Mouse (Mus musculus) brain, embryonic 14.5 days (tissue): Measurements from ENCODE around the gene Rasl12. TPM values are rescaled to one million over a fixed set of nuclear protein-coding genes. Genes with fewer than 3 reads are reported as not detected.

ENCODE experiments used
- DNase-seq: peaks from one replicate; pipeline ENCODE4 v3.0.0-alpha.2; 2011; ENCODE audit warnings: low read depth
- CTCF ChIP-seq: fragments of 200-500 bp; IDR thresholded peaks from 2 replicates; pipeline ENCODE4 v1.5.1; 2012; ENCODE audit warnings: inconsistent platforms, mild to moderate bottlenecking, moderate library complexity, borderline replicate concordance; ENCODE audit not compliant: insufficient read depth, insufficient read length; ENCODE audit errors: extremely low read depth
- POLR2A ChIP-seq: fragments of 200-500 bp; IDR thresholded peaks from 2 replicates; pipeline ENCODE4 v1.6.1; 2012; ENCODE audit warnings: mild to moderate bottlenecking, inconsistent platforms, borderline replicate concordance; ENCODE audit not compliant: poor library complexity, insufficient read depth, insufficient read length, severe bottlenecking; ENCODE audit errors: extremely low read depth
- polyA plus RNA-seq: library from polyadenylated mRNA; depleted of rRNA; stranded (reverse); fragments of >200 nt; gene quantifications from 2 replicates; pipeline ENCODE4 v1.2.3, GENCODE M21; 2012

Gene Rasl12
- polyA plus RNA-seq, 1 experiment = 8.0 TPM

GRCm38 (mm10) chr9:65399934-65400333 is 1.6 kb downstream of the Rasl12 start:
- no peak for DNase-seq
- no peak for TF ChIP-seq CTCF
- no peak for TF ChIP-seq POLR2A

GRCm38 (mm10) chr9:65404331-65405183 is 6.3 kb downstream of the Rasl12 start:
- peak; percentile 79 for DNase-seq
- TF ChIP-seq POLR2A = no peak
- no peak for TF ChIP-seq CTCF

DNA sequence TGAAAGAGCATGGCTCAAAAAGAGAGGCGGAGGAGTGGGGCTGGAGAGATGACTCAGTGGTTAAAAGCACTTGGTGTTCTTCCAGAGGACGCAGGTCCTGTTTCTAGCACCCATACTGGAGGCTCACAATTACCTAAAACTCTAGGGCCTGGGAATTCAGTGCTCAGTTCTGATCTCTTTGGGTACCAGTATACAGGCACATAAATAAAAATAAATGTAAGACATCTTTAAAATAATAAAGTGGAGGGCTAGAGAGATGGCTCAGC is 6.8 kb downstream of the Rasl12 start:
- no peak for DNase-seq
- no peak for TF ChIP-seq POLR2A
- no peak for TF ChIP-seq CTCF

DNA sequence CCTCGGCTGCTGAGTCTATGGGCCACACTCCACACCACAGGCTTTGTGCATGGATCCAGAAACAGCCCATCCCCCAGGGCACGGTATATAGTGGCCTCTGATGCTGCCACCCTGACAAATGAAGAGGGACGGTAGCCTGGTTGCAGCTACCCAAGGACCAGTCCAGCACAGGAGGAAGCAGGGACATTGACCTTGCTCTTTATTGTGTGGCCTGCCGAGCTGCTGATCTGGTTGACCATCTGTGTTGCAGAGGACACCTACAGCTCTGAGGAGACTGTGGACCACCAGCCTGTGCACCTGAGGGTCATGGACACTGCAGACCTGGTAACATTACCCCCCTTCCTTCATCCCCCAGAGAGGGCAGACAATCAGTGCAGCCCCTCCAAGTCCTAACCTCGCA is 9.0 kb downstream of the Rasl12 start:
- no peak for DNase-seq
- no peak for TF ChIP-seq POLR2A
- TF ChIP-seq CTCF = no peak

- TF ChIP-seq CTCF (no peak), POLR2A (no peak)
- no peak for DNase-seq
Measured at GRCm38 (mm10) chr9:65407861-65408260, 9.6 kb downstream of the Rasl12 start.

DNA sequence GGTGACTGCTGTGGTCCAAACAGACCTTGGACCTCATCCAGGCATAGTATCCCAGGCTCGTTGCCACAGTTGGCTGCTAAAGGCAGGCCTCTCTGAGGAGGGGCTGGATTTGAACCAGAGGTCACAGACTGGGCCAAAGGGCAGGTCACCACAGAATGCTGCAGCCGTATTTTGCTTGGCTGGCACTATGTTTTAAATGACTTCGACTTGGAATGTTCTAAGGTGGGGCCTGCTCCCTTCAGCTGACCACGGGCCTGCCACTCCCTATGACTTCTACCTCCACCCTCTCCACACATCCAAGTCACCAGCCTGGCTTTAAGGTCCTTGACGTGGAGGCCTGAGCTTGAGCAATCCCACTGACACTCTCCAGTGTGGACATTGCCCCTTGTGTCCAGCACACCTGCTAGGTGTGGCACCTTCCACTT is 10.6 kb downstream of the Rasl12 start:
- DNase-seq = no peak
- no peak for TF ChIP-seq CTCF
- TF ChIP-seq POLR2A = no peak

GRCm38 (mm10) chr9:65410378-65410777 is 12.1 kb downstream of the Rasl12 start:
- no peak for TF ChIP-seq CTCF
- no peak for TF ChIP-seq POLR2A
- DNase-seq = no peak

DNA sequence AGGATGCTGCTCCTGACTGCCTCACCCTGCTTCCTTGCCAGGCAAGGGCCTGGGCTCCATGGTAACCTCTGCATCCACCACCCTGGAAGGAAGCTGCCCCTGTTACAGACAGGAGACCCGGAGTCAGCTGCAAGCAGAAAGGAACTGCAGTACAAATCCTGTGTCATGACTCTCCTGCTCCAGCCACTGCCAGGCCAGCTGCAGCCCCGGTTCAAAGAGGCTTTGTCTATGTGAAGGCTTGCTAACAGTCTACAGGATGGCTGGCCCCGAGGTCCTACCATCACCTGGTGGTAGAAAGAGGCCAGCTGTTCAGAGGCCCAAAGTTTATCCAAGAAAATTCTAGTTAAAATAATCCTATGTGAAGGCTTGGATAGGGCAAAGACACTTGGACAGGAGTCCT is 13.0 kb downstream of the Rasl12 start:
- no peak for TF ChIP-seq CTCF
- no peak for DNase-seq

DNA sequence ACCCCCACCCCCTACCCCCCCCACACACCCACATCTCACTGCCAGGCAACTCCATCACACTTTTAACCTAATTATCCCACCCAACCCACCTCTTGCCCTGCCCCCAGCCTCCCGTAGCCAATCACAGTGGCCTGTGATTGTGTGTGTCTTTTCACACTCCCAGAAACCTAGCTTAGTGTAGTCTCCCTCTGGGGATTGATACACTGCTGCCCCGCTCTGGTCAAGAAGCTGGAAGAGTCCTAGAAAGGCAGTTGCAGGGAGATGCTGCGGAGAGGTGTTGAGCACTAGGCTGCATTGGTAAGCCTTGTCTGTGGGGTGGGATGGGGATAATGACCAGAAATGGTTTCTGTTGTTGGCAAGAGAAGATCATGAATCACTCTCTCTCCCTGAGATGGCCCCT is 19.4 kb downstream of the Rasl12 start:
- no peak for TF ChIP-seq CTCF
- TF ChIP-seq POLR2A = no peak
- peak; percentile 36 for DNase-seq

DNA sequence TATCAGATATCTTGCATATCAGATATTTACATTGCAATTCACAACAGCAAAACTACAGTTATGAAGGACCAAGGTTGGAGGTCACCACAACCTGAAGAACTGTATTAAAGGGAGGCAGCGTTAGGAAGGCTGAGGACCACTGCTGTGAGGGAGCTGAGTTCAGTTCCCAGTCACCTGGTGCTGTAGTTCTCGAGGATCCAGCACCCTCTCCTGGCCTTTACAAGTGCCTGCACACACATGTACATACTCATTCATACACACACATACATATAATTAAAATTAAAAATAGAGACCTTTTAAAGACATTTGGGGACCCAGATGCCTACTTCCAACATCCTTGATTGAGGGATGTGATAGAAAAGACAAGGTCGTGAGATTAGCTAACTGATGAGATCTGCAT is 21.3 kb downstream of the Rasl12 start:
- TF ChIP-seq CTCF = no peak
- no peak for TF ChIP-seq POLR2A
- DNase-seq = no peak

GRCm38 (mm10) chr9:65422760-65423501 is 24.6 kb downstream of the Rasl12 start, which contains the start of gene Slc51b:
TSS of gene Slc51b (minus strand) at chr9:65422955.
- TF ChIP-seq CTCF (no peak), POLR2A (no peak)
- no peak for DNase-seq

GRCm38 (mm10) chr9:65424393-65424792 is 26.1 kb downstream of the Rasl12 start:
- TF ChIP-seq CTCF (no peak), POLR2A (no peak)

GRCm38 (mm10) chr9:65427511-65427910 is 29.2 kb downstream of the Rasl12 start:
- TF ChIP-seq CTCF = no peak
- TF ChIP-seq POLR2A = no peak
- DNase-seq = no peak

More at GRCm38 (mm10) chr9:65424393-65424792, 26.1 kb downstream of the Rasl12 start:
- DNase-seq = no peak

DNA sequence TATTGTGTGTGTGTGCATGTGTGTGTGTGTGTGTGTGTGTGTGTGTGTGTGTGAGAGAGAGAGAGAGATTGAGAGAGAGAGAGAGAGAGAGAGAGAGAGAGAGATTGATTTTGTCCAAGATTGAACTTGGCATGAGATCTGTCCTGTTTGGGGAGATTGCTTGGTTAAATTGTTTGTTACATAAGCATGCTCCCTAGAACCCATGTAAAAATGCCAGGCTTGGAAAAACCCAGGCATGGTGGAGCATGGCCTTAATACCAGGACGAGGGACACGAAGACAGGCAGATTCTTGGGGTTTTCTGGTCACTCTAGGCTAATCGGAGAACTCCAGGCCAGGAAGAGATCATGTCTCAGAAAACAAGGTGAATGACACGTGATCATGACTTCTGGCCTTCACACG is 29.7 kb downstream of the Rasl12 start:
- TF ChIP-seq CTCF (no peak), POLR2A (no peak)

GRCm38 (mm10) chr9:65430401-65430800 is 32.1 kb downstream of the Rasl12 start:
- no peak for DNase-seq
- TF ChIP-seq POLR2A = no peak
- TF ChIP-seq CTCF = no peak

More for the DNA sequence above, 29.7 kb downstream of the Rasl12 start:
- no peak for DNase-seq

- DNase-seq = no peak
- no peak for TF ChIP-seq POLR2A
- no peak for TF ChIP-seq CTCF
Measured at GRCm38 (mm10) chr9:65430921-65431320, 32.6 kb downstream of the Rasl12 start.
